Comparison of ENCODE assay signal across 27 mouse cellular contexts in genomic region chr6:144052487-144052886, GRCm38 (mm10).
A peak's percentile ranks its signal among the peaks of the same experiment; 100 is the strongest.
DNase-seq lines count a peak whose midpoint lies in the region; ATAC-seq and TF ChIP-seq lines count a peak whose summit lies in the region.
"Had no signal": no experiment of that assay in that cellular context is flagged by ENCODE, and none has a peak within 500 bp of the region (broad histone marks: within the 10 kb centered on the region; RNA-seq: fewer than 3 reads in every experiment).

No protein-coding gene starts in this region.

- no peaks in the 10 kb centered on the region for H3K27me3 ChIP-seq in kidney, postnatal 0 days (ENCODE audit: insufficient read depth, low read length)
- no peaks in the 10 kb centered on the region for H3K27me3 ChIP-seq in kidney, embryonic 16.5 days (ENCODE audit: insufficient read depth, low read length)
- no peaks in the 10 kb centered on the region for H3K27me3 ChIP-seq in neural tube, embryonic 15.5 days (replicated peaks)
- H3K27me3 ChIP-seq: CH12.LX; embryonic facial prominence, embryonic 13.5 days; forebrain, embryonic 13.5 days; hindbrain, embryonic 13.5 days; liver, embryonic 13.5 days; stomach, embryonic 15.5 days had no signal

- peaks cover 8% of the 10 kb centered on the region; the same call in 1 of the 2 replicates for H3K4me1 ChIP-seq in kidney, postnatal 0 days (replicated peaks; ENCODE audit: insufficient read depth, low read length)
- H3K4me1 ChIP-seq in kidney, embryonic 16.5 days (ENCODE audit: insufficient read depth, low read length): no peaks in the 10 kb centered on the region
- peaks cover 12% of the 10 kb centered on the region; the same call in 1 of the 2 replicates for H3K4me1 ChIP-seq in neural tube, embryonic 15.5 days
- H3K4me1 ChIP-seq: liver, embryonic 13.5 days had no signal

- H3K4me2 ChIP-seq in kidney, postnatal 0 days (ENCODE audit: low read length): no peak overlapping the region
- H3K4me2 ChIP-seq in kidney, embryonic 16.5 days (replicated peaks; ENCODE audit: low read depth, low read length): no peak overlapping the region
- H3K4me2 ChIP-seq in neural tube, embryonic 15.5 days: no peak overlapping the region
- H3K4me2 ChIP-seq: embryonic facial prominence, embryonic 13.5 days; forebrain, embryonic 13.5 days; heart, embryonic 11.5 days; hindbrain, embryonic 13.5 days; liver, embryonic 13.5 days; stomach, embryonic 15.5 days had no signal

- no peak overlapping the region for H3K4me3 ChIP-seq in kidney, postnatal 0 days (replicated peaks; ENCODE audit: low read depth, low read length)
- H3K4me3 ChIP-seq in kidney, embryonic 16.5 days (ENCODE audit: low read length): no peak overlapping the region
- H3K4me3 ChIP-seq in neural tube, embryonic 15.5 days (replicated peaks): no peak overlapping the region
- H3K4me3 ChIP-seq: embryonic facial prominence, embryonic 13.5 days; forebrain, embryonic 13.5 days; hindbrain, embryonic 13.5 days; liver, embryonic 13.5 days; stomach, embryonic 15.5 days had no signal

- DNase-seq in kidney, postnatal 0 days (ENCODE audit: low spot score): peak; percentile 33
- peak; percentile 36 for DNase-seq in neural tube, embryonic 10.5 days (ENCODE audit: extremely low spot score, low spot score)
- peak; percentile 32 for DNase-seq in embryo, embryonic 11 days
- no peak for DNase-seq in gastrocnemius, adult 8-10 months (ENCODE audit: low spot score in 2 of 2)
- DNase-seq: adrenal gland, postnatal 25 days; cerebellum, adult 11-12 months; cerebellum, adult 9-11 months; gastrocnemius, postnatal 25 days; heart, adult 18-20 months; heart, postnatal 4 days; kidney, adult 8-10 months; layer of hippocampus, adult 9-11 months; liver, embryonic 13.5 days; lung, adult 2 months; lung, postnatal 10 days; midbrain, embryonic 14.5 days; right cerebral cortex, postnatal 25 days had no signal

- H3K27ac ChIP-seq in kidney, postnatal 0 days: no peak overlapping the region
- no peak overlapping the region for H3K27ac ChIP-seq in kidney, embryonic 16.5 days (ENCODE audit: low read length)
- H3K27ac ChIP-seq in neural tube, embryonic 15.5 days (replicated peaks): no peak overlapping the region
- H3K27ac ChIP-seq: embryonic facial prominence, embryonic 13.5 days; forebrain, embryonic 13.5 days; hindbrain, embryonic 13.5 days; liver, embryonic 13.5 days; macrophage; stomach, embryonic 15.5 days had no signal

- H3K9ac ChIP-seq in kidney, postnatal 0 days (ENCODE audit: low read depth, low read length): no peak overlapping the region
- H3K9ac ChIP-seq in kidney, embryonic 16.5 days (replicated peaks; ENCODE audit: low read length): no peak overlapping the region
- H3K9ac ChIP-seq in neural tube, embryonic 15.5 days (replicated peaks): no peak overlapping the region
- H3K9ac ChIP-seq: embryonic facial prominence, embryonic 13.5 days; forebrain, embryonic 13.5 days; hindbrain, embryonic 13.5 days; liver, embryonic 13.5 days; stomach, embryonic 15.5 days had no signal

- ATAC-seq in kidney, postnatal 0 days (replicated peaks; ENCODE audit: low FRiP score, low read depth): no peak
- ATAC-seq in kidney, embryonic 16.5 days (ENCODE audit: low FRiP score, low TSS enrichment): no peak
- ATAC-seq in neural tube, embryonic 15.5 days (ENCODE audit: low FRiP score): no peak
- ATAC-seq: forebrain, embryonic 13.5 days; intestine, embryonic 16.5 days had no signal

- TF ChIP-seq CTCF in kidney, postnatal 0 days (IDR thresholded peaks at IDR 0.05; ENCODE audit: low read depth): no peak

- WGBS in kidney, postnatal 0 days: 38% methylated on average over 5 of the region's 5 CpGs
- WGBS in kidney, embryonic 16.5 days: 44% methylated on average over 5 of the region's 5 CpGs
- WGBS in neural tube, embryonic 15.5 days: 69% methylated on average over 5 of the region's 5 CpGs

- H3K9me3 ChIP-seq in kidney, postnatal 0 days (replicated peaks; ENCODE audit: low read length): no peaks in the 10 kb centered on the region
- H3K9me3 ChIP-seq in kidney, embryonic 16.5 days (ENCODE audit: low read length): no peaks in the 10 kb centered on the region
- H3K9me3 ChIP-seq in neural tube, embryonic 15.5 days (replicated peaks): no peaks in the 10 kb centered on the region
- H3K9me3 ChIP-seq: embryonic facial prominence, embryonic 13.5 days; forebrain, embryonic 13.5 days; hindbrain, embryonic 13.5 days; liver, embryonic 13.5 days; stomach, embryonic 15.5 days had no signal

- no peaks in the 10 kb centered on the region for H3K36me3 ChIP-seq in kidney, postnatal 0 days (ENCODE audit: insufficient read depth, low read length)
- no peaks in the 10 kb centered on the region for H3K36me3 ChIP-seq in kidney, embryonic 16.5 days (ENCODE audit: insufficient read depth, low read length)
- no peaks in the 10 kb centered on the region for H3K36me3 ChIP-seq in neural tube, embryonic 15.5 days
- H3K36me3 ChIP-seq: embryonic facial prominence, embryonic 13.5 days; hindbrain, embryonic 13.5 days; liver, embryonic 13.5 days; stomach, embryonic 15.5 days had no signal

Comparison
In these comparisons a context has a peak if more than half of its experiments do, and no peak if none do; other contexts are left out.
1. DNase-seq: peak in kidney, postnatal 0 days (single experiment), neural tube, embryonic 10.5 days (single experiment) and embryo, embryonic 11 days (single experiment); none in gastrocnemius, adult 8-10 months (0 of 2).